Mouse (Mus musculus) forebrain, postnatal 0 days (tissue): ENCODE measurements around the gene Dtnbp1. TPM values are rescaled to one million over a fixed set of nuclear protein-coding genes. Genes with fewer than 3 reads are reported as not detected.

ENCODE experiments used
- ATAC-seq: fragments of 200-750 bp; cut with Nextera tagmentation; 2 replicates; pipeline ENCODE4 v1.8.0; 2017; ENCODE audit warnings: mild to moderate bottlenecking, moderate library complexity
- DNase-seq: peaks from one replicate; pipeline ENCODE4 v3.0.0-alpha.2; 2015
- H3K27ac ChIP-seq: fragments of 300-500 bp; sonication (generic); 2 replicates; pipeline ENCODE4 v1.5.1; 2014; ENCODE audit warnings: low read depth, mild to moderate bottlenecking, antibody characterized with exemption, low read length, moderate library complexity, mixed read lengths
- H3K27me3 ChIP-seq: fragments of 300-500 bp; sonication (generic); 2 replicates; pipeline ENCODE4 v1.6.1; 2014; ENCODE audit warnings: mild to moderate bottlenecking, low read length, mixed read lengths; ENCODE audit not compliant: insufficient read depth
- H3K36me3 ChIP-seq: fragments of 300-500 bp; sonication (generic); 2 replicates; pipeline ENCODE4 v1.6.1; 2014; ENCODE audit warnings: mild to moderate bottlenecking, moderate library complexity; ENCODE audit not compliant: insufficient read depth
- H3K4me1 ChIP-seq: fragments of 300-500 bp; sonication (generic); 2 replicates; pipeline ENCODE4 v1.6.1; 2014; ENCODE audit warnings: antibody characterized with exemption; ENCODE audit not compliant: insufficient read depth
- H3K4me2 ChIP-seq: fragments of 300-500 bp; sonication (generic); 2 replicates; pipeline ENCODE4 v1.6.1; 2014; ENCODE audit warnings: low read depth, mild to moderate bottlenecking, moderate library complexity
- H3K4me3 ChIP-seq: fragments of 300-500 bp; sonication (generic); 2 replicates; pipeline ENCODE4 v1.5.1; 2014; ENCODE audit warnings: low read depth, low read length, mixed read lengths
- H3K9ac ChIP-seq: fragments of 300-500 bp; sonication (generic); 2 replicates; pipeline ENCODE4 v1.6.1; 2014; ENCODE audit warnings: mild to moderate bottlenecking
- H3K9me3 ChIP-seq: fragments of 300-500 bp; sonication (generic); 2 replicates; pipeline ENCODE4 v1.6.1; 2016; ENCODE audit warnings: low read length
- CTCF ChIP-seq: sonication (generic); IDR thresholded peaks from 2 replicates; pipeline ENCODE4 v1.5.1; 2016; ENCODE audit warnings: antibody characterized with exemption, control low read depth, low read depth
- WGBS: fragments of 180-500 bp; shearing (Covaris S2); extraction: QIAGEN DNeasy Blood & Tissue Kit; methylation state at CpG from one replicate; pipeline ENCODE4 v1.1.7; 2014; 5-methylcytosine and 5-hydroxymethylcytosine counted together
- polyA plus RNA-seq: library from polyadenylated mRNA; unstranded; fragments of >200 nt; fragmentation: Nextera tagmentation; extraction: Ambion mirVana; gene quantifications from 2 replicates; pipeline ENCODE4 v1.2.1, GENCODE M21; 2015
- total RNA-seq: library from RNA; depleted of rRNA; stranded (reverse); fragments of >200 nt; gene quantifications from 2 replicates; pipeline ENCODE4 v1.2.3, GENCODE M21; 2014

Dtnbp1 gene
- total and polyA plus RNA-seq, 2 experiments from 2014 or later = 80.9 to 121 TPM

DNA sequence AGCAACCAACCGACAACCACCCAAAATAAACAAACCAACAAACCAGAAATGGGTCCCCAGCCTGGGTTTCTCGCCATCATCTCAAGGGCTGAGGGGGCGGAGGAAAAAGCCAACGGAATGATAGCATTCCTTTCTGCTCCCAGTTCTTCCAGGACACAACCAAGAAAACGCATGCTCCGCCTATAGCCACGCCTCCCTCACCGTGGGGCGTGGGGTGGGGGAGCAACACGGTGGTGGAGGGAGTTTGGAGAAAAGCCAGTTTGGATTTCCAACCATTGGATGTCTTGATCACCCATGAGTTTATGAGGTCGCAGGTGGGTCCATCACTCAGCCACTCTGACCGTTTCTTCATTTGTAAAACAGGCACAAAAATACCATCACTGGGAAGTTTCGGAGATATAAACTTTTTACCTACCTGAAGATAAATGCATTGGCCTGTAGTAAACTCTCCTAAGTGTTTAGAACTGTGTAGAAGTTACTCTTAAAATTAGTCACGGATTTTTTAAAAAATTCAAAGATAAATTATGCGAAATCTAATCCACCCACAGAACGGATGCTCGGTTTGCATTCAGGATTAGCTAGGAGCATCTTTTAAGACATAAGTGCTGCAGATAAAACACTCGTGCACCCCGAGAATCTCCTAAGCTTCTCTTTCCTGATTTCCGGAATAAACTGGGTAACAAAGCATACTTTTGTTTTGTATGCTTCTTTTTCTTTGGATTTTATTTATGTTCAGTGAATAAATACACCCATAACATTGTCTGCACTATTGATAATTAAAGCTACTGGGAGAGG is 21.6 kb upstream of the Dtnbp1 start:
- no peak for DNase-seq
- Histone ChIP-seq H3K4me1 (no peaks in the 10 kb centered on the region), H3K27ac (no peak overlapping the region), H3K36me3 (no peaks in the 10 kb centered on the region), H3K4me2 (no peak overlapping the region), H3K9me3 (no peaks in the 10 kb centered on the region), H3K27me3 (no peaks in the 10 kb centered on the region), H3K4me3 (no peak overlapping the region), H3K9ac (no peak overlapping the region)
- ATAC-seq = no peak
- no peak for TF ChIP-seq CTCF
- WGBS = 70% methylated on average over 20 of the region's 20 CpGs

DNA sequence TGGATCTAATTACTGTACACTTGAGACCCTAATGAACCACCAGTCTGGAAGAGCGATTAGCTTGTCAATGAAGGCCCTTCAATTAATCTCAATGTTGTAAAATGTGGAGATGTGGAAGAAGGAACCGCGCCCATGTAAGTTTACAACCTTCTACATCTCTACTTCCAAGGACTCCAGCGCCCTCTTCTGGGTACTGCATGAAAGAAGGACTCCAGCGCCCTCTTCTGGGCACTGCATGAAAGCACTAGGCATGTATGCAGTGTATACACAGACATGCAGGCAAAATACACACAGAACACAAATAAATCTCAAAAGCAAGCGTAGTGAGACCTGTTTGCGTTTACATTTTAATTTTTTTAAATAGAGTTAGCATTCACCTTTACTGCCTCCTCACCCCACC is 6.2 kb upstream of the Dtnbp1 start:
- no peaks in the 10 kb centered on the region for H3K36me3 ChIP-seq
- no peak overlapping the region for H3K4me3 ChIP-seq
- H3K9ac ChIP-seq = no peak overlapping the region
- no peaks in the 10 kb centered on the region for H3K27me3 ChIP-seq
- H3K4me1 ChIP-seq = no peaks in the 10 kb centered on the region
- no peak overlapping the region for H3K4me2 ChIP-seq
- DNase-seq (peak; percentile 37), ATAC-seq (no peak)
- H3K27ac ChIP-seq = no peak overlapping the region
- 88% methylated on average over 7 of the region's 7 CpGs for WGBS
- TF ChIP-seq CTCF = peak; percentile 64
- no peaks in the 10 kb centered on the region for H3K9me3 ChIP-seq

DNA sequence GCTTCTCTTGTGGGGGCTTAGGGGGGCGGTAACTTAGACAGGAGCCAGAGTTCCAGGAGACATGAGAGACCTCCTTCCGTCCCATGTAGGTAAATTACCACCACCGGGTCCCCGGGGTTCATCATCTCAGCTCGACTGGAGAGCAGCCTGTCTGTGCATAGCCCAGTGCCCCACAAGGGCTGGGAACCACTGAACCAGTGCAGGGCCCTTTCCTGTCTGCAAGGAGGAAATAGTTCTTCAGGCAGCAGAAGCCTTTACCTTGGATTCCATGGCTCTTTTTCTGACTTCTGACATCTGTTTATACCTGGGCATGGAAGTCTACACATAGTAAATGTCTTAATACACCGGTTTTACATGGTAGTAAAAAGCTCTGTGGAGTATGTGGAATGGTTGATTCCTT is 5.8 kb upstream of the Dtnbp1 start:
- H3K9ac ChIP-seq = no peak overlapping the region
- H3K4me3 ChIP-seq = no peak overlapping the region
- no peak for DNase-seq
- ATAC-seq = no peak
- no peak for TF ChIP-seq CTCF
- H3K4me1 ChIP-seq = no peaks in the 10 kb centered on the region; the same call in 1 of the 2 replicates
- no peaks in the 10 kb centered on the region for H3K27me3 ChIP-seq
- H3K9me3 ChIP-seq = no peaks in the 10 kb centered on the region
- H3K4me2 ChIP-seq = no peak overlapping the region
- no peak overlapping the region for H3K27ac ChIP-seq
- 92% methylated on average over 6 of the region's 6 CpGs for WGBS
- H3K36me3 ChIP-seq = no peaks in the 10 kb centered on the region

DNA sequence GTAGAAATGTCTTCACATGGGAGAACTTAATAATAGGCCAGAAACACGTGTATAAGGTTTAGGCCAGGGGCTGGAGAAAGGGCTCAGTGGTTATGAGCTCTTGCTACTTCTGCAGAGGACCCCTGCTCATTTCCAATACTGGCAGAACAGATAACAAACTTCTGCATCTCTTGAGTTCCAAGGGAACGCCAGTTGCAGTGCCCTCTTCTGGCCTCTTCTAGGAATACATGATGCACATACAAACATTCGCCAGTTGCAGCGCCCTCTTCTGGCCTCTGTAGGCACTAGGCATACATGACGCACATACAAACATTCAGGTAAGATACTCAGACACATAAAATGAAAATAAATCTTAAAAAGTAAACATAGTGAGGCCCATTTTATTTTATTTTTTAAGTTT is 4.5 kb upstream of the Dtnbp1 start:
- no peak for DNase-seq
- WGBS = 80% methylated on average over 5 of the region's 5 CpGs
- TF ChIP-seq CTCF = peak; percentile 60

DNA sequence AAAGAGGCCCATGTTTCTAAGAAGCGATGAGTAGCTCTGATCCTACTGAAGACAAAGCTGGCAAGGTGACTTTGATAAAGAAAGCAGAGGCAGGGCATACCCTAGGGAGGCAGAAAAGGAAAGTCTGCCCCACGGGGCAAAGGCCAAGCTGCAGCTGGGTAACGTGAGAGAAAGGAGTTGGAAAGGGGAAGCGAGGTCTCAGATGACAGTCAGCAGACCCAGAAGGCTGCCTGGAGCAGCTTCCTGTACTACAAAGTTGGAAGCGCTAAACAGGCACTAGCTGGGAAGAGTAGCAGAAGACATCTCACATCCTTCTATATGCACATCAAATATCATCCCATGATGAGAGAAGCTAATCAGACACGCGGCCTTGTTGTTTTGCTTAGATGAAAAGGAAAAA is 3.9 kb upstream of the Dtnbp1 start:
- 84% methylated on average over 7 of the region's 7 CpGs for WGBS

More for the DNA sequence above, 4.5 kb upstream of the Dtnbp1 start:
- Histone ChIP-seq H3K27me3 (no peaks in the 10 kb centered on the region), H3K4me2 (no peak overlapping the region), H3K9ac (no peak overlapping the region), H3K4me3 (no peak overlapping the region), H3K27ac (no peak overlapping the region), H3K36me3 (no peaks in the 10 kb centered on the region), H3K9me3 (no peaks in the 10 kb centered on the region), H3K4me1 (no peaks in the 10 kb centered on the region; the same call in 1 of the 2 replicates)
- no peak for ATAC-seq

DNA sequence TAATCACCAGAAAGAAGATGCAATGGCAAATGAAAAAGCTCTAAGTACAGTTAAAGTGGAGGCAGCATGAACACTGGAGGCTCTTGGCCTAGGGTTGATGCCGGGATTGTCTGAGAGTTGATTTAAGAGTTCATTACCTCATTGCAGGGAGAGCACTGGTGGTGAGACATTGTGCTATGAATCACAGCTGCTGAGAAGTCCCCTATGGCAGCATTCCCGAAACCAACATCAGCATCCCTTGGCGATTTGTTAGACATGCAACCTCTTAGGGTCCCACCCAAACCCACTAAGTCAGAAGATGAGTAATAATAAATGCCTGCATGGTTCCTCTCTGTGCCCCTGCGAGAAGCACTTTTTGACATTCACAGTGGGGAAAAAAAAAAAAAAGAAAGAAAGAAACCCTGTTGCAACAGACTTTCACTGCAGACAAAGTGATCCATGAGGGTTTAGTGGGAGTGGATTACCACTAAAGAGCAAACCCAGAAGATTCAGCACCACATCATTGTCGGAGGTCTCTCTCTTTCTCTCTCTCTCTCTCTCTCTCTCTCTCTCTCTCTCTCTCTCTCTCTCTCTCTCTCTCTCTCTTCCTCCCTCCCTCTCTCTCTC is 3.1 kb upstream of the Dtnbp1 start:
- TF ChIP-seq CTCF = no peak

More for the DNA sequence above, 3.9 kb upstream of the Dtnbp1 start:
- Histone ChIP-seq H3K9ac (no peak overlapping the region), H3K9me3 (no peaks in the 10 kb centered on the region), H3K27ac (no peak overlapping the region), H3K4me1 (no peaks in the 10 kb centered on the region; the same call in 1 of the 2 replicates), H3K4me3 (no peak overlapping the region), H3K36me3 (no peaks in the 10 kb centered on the region), H3K27me3 (no peaks in the 10 kb centered on the region), H3K4me2 (no peak overlapping the region)
- TF ChIP-seq CTCF = no peak
- no peak for ATAC-seq
- no peak for DNase-seq

DNA sequence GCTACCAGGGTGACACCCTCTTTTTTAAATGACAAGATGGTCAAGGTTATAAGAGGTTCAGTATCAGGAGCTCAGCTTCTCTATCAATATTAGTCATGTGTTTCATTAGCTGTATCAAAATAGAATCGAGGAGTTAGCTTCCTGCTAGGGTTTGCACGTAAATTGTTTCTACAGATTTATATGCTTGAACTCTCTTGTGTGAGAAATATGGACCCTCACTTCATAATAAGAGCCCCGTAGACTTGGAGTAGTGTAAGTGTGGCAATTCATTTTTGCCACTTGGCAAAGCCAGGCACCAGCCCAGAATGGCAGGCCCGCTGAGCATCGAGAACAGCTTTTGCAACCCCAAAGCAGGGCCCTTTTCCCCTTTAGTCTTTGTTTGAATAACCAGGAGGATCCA is 1.1 kb upstream of the Dtnbp1 start:
- Histone ChIP-seq H3K9ac (no peak overlapping the region), H3K27ac (no peak overlapping the region), H3K4me2 (peak overlapping the region; percentile 81; the same call in 1 of the 2 replicates), H3K4me1 (no peaks in the 10 kb centered on the region; the same call in 1 of the 2 replicates), H3K27me3 (no peaks in the 10 kb centered on the region), H3K4me3 (no peak overlapping the region), H3K9me3 (no peaks in the 10 kb centered on the region), H3K36me3 (no peaks in the 10 kb centered on the region)
- DNase-seq = no peak
- WGBS = 64% methylated on average over 5 of the region's 5 CpGs
- ATAC-seq = no peak
- TF ChIP-seq CTCF = no peak

More for the DNA sequence above, 3.1 kb upstream of the Dtnbp1 start:
- DNase-seq (no peak), ATAC-seq (no peak)
- Histone ChIP-seq H3K9ac (no peak overlapping the region), H3K27ac (no peak overlapping the region), H3K4me3 (no peak overlapping the region), H3K4me2 (no peak overlapping the region), H3K27me3 (no peaks in the 10 kb centered on the region), H3K36me3 (no peaks in the 10 kb centered on the region), H3K9me3 (no peaks in the 10 kb centered on the region), H3K4me1 (no peaks in the 10 kb centered on the region; the same call in 1 of the 2 replicates)
- WGBS = 87% methylated on average over 5 of the region's 5 CpGs
